Mouse (Mus musculus) cerebellum, adult 11-12 months (tissue): ENCODE measurements around the gene Ctnna3.
"Not testable (repeated sequence)": the region's sequence is repeated elsewhere in the genome, so short reads cannot be mapped to it uniquely, and the experiment has no call there.

Experiments used
- DNase-seq: peaks from one replicate; pipeline ENCODE4 v3.0.0; 2022

Ctnna3 gene

DNA sequence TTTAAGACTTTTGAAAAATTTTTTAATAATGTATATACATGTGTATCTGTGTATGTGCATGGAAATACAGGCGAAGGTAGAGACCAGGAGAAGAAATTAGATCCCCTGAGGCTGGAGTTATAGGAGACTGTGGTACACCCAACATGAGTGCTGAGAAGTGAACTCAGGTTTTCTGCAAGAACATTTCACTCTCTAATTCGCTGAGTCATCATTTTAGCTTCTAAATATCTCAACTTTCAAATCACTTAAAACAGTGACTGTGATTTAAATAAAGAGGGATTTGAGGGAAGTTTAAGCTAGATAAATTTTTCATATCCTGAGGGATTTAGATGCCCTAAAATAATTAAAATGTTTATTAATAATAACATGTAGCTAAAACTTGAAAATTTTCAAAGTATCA lies 1241.6 kb downstream of the Ctnna3 start:
- no peak for DNase-seq

DNA sequence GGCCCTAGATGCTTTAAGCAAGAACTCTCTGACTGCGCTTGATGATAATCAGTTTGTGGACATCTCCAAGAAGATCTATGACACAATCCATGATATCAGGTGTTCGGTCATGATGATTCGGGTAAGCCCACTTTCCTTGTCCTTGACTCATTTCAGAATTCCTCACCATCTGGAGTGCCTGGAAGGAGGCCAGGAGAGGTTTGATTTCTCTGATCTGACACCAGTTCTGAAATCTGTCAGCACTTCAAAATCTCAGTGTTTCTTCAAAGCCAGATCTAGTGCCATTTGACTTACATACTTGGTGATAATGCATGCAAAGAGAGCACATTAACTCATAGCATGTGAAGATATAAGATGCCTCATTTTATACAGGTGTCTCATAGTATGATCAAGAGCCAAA lies 1245.9 kb downstream of the Ctnna3 start:
- DNase-seq = no peak

DNA sequence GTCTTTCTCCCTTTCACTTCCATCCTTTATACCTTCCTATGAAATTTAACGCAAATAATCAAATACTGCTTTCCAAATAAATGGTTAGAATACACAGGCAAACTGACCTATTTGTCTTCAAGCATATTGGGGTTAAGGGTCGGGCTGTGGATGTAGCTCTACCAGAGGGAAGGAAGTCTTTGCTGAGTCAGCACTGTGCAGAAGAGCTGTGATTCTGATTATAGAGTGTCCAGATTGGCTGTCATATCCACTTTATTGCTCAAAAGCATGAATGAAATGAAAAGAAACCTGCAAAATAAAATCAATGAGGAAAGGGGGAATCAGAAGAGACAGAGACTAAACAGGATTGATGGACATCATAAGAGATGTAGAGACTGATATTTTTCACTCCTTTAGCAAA lies 1280.1 kb downstream of the Ctnna3 start:
- DNase-seq = no peak

DNA sequence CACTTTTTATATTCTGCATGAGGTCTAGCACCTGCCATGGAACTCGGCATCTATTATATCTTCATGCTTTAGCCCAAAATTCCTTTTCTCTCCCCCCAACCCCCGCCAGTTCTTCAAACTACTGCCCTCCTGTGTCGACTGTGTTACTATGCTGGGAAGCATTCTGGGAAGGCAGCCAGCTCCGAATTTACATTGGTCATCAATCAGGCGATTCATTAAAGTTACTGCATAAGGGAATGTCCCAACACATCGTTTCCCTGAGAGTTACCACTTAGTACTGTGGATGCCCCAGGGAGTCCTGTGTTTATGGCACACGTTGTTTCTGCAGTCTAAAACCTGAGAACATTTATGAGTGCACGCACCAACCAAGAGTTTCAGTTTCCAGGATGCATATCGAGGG lies 1288.1 kb downstream of the Ctnna3 start:
- no peak for DNase-seq

DNA sequence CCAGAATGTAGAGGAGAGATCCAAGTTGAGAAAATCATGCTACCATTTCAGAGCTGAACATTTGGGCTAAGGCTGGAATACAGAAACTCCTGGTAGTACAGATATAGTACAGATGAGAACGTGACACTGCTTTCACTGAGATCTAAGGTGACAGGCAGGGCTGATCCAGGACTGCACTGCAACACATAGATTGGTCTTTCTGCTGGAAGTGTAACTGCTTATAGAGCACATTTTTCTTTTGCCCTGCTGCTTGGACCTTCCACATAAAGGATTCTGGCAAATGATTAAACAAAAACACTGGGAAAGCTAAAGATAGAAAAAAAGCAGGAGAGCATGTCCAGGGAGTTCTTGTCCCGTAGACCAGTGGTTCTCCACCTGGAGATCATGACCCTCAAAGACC lies 1305.8 kb downstream of the Ctnna3 start:
- no peak for DNase-seq

DNA sequence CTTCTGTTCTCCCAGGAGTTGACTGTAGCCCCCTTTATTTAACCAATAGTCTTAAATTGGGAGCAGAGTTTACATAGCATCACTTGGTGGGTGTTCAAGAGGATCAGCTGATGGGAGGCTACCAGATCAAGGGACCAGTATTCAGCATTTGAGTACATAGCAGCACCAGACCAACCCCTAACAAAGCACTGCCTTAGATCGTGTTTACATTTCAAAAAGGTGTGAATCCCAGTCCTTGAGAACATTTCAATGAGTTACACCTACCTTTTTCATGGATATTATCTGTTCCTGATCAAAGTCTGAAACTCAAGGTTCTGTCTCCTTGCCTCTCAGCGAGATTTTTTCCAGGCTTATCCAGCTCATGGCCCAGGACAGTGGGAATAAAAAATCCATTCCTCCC lies 1306.7 kb downstream of the Ctnna3 start:
- no peak for DNase-seq

DNA sequence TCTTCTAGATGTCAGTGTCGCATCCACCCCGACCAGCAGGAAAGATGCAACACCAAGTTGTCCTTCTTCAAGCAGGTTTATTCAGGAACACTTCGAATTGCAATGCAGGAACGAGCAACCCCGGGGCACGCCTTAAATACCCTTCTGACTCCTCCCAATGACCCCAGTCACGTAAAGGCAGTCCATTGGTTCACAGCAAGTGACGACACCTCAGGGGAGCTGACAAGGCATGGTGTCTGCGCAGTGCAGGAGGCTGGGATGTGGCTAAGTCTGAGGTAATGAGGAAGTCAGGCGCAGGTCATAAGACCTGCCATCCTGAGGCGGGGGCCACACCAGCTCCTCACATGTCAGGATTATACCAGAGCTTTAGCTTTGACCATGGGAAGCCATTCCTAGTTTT lies 1311.8 kb downstream of the Ctnna3 start:
- not testable (repeated sequence) for DNase-seq

DNA sequence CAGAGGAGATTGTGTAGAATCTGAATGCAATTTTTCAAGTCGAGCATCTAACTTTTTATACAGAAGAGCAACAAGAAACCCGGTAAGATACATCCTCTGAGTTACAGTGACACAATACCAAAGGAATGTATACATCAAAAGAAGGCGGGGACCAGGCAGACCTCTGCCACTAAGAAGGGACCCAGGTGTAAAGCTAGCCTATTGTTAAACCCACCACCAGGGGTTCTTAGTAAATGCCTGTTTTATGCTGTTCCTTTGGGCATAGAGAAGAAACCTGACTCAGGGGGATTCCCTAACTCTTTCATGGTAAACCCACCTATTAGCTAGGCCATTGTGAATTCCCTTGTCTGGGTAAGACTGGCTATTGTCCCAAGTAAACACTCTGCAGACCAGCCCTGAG lies 1314.2 kb downstream of the Ctnna3 start:
- DNase-seq = not testable (repeated sequence)

DNA sequence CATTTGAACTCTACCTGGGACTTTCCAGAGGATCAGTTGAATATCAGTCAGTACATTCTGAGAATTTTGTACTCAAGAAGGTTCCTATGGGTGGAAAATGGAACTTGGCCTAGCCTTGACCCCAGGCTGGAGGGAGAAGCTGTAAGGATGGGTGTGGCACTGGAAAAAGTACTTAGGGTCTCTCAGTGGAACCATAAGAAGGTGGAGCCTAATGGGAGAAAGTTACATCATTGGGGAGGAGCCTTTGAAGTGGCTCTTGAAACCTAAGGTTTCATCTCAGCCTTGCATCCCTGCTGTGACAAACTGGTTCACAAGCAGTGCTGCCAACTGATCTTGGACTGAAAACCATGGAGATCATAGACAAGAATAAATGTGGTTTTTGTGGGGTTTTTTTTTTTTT lies 1318.8 kb downstream of the Ctnna3 start:
- DNase-seq = no peak

DNA sequence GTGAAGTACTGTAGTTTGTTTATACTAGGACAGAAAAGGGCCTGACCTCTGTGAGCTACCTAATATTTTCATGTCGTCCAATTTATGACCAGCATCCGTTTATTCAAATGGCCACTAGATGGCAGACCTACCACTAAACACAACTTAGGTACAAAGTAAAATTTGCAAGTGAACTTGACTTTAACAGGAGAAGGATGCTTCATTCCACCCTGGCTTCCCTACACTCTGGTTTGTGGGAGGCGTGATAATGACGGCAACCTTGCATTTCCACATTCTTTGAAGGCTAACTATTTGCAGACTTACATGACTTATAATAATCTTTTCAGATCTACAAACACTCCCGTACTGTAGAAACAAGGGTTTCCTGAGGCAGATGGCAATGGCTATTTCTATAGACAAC lies 1320.9 kb downstream of the Ctnna3 start:
- no peak for DNase-seq

DNA sequence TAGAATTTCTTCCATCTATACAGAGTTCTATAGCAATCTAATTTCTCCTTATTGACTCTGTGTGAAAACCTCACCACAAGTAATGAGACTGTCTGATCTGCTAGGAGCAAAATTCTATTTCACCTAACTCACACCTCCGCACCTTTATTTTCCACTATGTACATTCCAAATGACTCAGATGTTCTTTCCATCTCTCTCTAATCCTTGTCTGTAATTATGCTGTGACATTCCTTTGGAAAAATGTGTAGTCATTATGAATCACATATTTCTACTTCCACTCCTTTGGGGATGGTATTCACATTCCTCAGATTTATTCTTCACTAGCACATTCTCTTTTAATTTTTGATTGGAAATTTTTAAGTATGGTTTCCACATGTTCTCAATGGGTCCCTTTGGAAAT lies 1406.4 kb downstream of the Ctnna3 start:
- DNase-seq = no peak

DNA sequence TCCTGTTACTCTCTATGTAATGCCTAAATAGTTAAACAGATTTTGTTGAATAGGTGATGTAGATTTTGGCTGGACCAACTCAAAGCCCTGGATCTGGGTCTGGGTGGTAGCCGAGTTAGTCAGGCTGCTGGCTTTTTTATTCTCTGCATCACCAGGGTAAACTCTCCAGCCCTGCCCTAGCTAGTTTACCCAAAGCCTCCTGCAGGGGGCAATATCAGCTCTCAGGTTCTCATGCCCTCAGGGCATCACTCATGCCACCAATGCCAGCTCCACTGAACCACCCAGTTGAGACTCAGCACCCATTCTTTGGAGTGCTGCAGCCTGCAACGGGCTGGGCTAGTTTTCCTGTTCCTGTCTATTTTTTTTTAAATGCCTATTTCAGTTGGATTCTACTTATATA lies 1431.5 kb downstream of the Ctnna3 start:
- DNase-seq = peak; percentile 6

DNA sequence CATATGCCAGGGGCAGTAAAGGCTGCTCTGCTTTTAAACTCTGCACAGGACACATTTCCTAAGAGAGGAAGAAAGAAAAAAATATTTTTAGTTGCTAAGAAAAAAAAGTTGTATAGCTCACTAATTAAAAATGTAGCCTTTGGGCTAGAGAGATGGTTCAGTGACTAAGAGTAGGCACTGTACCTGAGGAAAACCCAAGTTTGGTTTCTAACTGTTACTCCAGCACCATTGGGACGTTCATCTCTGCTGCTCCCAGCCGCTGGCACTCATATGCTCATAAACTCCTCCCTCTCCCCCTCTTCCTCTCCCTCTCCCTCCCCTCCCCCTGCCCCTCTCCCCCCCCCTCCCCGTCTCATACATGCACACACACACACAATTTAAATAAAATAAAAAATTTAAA lies 1441.0 kb downstream of the Ctnna3 start:
- no peak for DNase-seq

DNA sequence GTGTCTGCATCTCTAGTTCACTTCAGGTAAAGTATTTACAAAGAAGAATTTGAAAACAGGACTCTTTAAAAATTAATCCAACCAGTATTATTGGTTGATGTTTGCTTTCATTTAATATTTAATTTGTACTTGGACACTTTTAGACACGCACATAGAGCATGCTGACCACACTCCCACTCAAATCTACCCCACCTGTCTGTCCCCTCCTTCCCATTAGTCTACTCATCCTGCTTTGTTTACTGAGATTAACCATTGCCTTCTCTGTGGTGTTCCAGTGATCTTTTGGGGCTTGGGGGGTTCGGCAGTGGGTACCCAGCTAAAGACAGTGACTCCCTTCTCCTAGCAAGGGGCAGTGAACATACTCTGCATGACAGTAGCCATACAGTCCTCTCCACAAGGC lies 1446.6 kb downstream of the Ctnna3 start:
- no peak for DNase-seq

DNA sequence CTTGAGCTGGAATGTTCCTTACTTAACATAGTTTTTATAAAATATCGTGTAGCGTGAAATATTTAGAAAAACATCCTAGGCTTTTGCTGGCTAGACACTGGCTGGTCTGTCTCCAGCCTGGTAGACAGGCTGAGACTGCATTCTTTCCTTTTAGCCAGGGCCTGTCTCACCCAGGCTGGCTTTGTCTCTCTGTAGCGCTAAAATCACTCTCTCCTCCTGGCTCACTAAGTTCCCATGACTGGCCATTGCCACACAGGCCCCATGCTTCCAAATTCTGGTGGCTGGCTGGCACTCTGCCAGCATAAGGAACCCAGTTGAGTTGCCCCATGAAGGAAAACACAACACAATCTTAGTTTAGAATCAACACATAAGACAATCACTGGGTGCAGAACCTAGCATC lies 1450.0 kb downstream of the Ctnna3 start:
- no peak for DNase-seq

DNA sequence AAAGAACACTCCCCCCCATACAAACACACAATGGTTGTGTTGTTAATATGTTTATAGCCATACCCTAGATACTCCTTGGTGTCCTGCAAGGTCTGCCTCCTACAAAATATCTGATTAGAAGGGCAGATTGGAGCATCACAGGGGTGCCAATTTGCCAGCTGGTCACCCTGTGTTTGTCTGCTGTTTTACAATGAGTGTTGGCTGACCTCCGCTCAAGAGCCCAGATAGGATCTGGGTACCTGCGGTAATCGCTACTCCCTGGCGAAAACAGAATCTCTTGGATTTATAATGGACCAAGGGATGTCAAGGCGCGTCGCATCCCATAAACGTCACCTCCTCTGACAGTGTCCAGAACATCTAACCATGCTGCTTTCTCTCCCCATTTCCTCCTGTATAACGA lies 1457.0 kb downstream of the Ctnna3 start:
- DNase-seq = peak; percentile 93

DNA sequence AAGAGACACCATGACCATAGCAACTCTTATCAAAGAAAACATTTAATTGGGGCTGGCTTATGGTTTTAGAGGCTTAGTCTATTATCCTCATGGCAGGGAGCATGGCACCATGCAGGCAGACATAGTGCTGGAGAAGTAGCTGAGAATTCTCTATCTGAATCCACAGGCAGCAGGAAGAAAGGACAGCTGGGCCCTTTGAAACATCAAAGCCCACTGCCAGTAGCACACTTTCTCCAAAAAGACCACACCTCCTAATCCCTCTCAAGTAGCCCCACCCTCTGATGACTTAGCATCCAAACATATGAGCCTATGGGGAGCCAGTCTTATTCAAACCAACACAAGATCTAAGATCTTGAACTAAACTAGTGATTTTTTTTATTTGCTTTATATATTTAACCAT lies 1462.6 kb downstream of the Ctnna3 start:
- DNase-seq = no peak

DNA sequence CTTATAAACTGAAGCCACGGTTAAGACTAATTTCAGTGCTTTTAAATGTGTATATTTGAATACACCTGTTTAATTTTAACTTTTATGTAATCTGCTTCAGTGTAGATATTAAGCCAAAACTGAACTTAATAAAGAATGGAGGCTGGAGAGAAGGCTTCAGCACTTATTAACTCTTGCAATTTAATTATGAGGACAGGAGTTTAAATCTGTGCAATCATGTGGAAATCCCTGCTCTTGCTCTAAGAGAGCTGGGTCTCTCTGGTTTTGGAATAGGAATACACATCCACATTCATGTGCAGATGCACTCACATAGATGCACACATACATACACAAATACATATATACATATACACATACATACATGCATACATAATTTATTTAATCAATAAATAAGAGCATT lies 1468.8 kb downstream of the Ctnna3 start:
- no peak for DNase-seq

DNA sequence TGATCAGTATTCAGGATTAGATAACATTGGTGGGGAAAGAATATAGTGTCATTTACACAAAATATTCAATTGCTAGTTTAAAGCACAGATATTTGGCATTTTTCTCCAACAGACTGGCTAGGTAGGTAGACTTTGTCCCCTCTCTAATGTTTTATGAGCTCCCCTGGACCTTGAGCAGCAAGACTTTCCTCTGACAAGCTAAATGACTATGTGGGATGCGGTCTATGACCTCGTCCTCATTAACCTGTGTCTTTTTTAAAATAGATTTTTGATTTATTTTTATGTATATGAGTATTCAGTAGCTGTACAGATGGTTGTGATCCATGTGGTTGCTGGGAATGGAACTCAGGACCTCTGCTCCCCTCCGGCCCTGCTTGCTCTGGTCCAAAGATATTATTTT lies 1471.8 kb downstream of the Ctnna3 start:
- no peak for DNase-seq

DNA sequence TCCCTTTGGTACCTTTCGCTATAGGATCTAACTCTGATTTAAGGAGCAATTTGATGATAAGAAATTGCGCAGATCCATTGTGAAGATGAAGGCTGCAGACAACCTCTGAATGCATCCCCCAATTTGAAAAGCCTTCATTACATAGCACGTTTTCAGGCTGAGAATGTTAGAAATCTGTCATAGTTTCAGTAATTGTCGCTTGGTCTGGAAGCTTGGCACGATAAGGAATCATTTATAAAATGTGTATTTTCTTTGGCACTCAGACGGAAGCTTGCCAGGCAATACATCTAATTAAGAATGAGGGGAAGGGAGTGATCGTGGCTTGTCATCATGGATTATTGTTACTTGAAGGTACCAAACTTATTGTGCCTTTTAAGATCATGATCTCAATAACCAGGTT lies 1511.1 kb downstream of the Ctnna3 start:
- no peak for DNase-seq

DNA sequence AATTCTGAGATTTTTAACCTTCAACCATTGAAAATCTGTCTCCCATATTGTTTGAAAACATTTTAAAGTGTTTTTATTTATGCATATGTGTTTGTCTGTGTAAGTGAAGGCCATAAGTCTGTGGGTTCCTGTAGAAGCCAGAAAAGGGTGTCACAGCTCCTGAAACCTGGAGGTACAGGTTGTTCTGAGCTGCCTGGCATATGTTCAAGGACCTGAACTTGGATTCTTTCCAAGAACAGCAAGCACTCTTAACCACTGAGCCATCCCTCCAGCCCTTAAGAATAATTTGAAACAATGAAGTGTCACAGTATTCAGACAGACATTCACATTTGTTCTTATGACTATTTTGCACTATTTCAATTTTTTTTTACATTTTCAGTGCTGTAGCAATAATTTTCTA lies 1528.5 kb downstream of the Ctnna3 start:
- DNase-seq = peak; percentile 25

DNA sequence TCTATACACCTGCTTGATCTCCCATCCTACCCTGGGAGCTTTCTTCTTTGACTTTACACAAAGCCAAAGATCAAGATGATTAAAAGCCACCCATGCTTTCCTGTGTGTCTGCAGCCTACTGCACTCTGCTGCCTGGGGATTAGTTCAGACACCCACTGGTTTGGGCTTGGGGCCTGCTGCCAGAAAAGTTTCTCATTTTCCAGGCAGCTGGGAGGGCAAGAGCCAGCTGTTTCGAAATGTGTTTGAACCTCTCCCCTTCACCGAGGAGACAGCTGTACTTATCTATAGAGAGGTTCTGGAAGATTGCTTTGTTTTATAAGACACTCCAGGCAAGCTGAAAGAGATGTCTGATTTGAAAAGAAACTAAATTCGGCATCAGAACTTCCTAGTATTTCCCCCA lies 1563.0 kb downstream of the Ctnna3 start:
- no peak for DNase-seq

DNA sequence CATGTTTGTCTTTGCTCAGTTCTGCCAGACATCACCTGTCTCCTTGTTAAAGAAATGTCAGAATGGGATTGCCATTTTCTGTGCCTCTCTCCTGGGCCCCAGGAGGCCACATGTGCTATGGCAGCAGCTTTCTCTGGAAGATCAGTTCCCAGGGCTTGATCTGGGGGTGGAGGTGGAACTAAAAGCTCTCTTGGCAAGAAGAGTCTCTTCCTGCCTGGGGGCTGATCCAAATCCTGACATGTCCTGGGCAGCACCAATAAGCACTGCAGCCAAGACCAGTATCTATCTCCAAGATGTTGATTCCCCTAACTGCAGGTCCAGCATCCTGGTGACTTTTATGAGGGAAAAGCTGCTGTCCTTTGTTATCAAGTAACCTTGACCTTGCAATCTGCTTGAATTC lies 1583.6 kb downstream of the Ctnna3 start:
- peak; percentile 10 for DNase-seq

DNA sequence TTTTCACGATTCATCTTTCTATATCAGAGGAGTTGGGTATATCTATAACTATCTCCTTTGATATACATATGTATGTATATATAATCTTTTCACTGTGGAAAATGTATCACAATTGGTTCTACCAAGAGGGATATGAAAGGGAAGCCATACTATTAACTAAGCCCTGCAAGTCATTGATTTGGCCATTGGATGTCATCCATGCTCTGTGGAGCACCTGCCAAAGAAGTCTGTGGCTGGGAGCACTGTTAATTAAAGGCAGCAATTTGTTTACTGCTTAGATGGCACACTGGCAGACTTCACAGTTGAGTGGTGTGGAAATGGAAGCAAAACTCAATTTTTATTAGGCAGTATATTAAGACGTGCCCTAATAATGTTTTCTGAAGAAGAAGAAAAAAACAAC lies 1592.8 kb downstream of the Ctnna3 start:
- DNase-seq = no peak

DNA sequence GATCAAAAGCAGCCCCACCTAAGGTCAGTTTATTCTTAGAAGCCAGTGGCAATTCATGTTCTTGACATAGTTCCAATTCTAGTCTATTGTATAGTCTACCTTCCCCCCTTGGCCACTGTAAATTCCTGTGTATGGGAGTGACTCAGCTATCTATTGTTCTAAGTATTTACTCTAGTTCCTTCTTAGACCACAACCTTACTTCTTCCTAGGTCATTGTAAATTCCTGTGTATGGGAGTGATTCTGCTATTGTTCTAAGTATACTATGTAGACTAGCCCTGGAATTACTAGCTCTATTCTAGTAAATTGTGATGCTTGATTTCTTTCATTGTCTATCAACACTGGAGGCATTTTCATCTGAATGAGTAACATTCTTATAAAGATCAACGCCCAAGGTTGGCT lies 1603.6 kb downstream of the Ctnna3 start:
- DNase-seq = not testable (repeated sequence)
